Mouse (Mus musculus) small intestine, adult 2 months (tissue): ENCODE data around the gene Rbm39. TPM values are rescaled to one million over a fixed set of nuclear protein-coding genes. Genes with fewer than 3 reads are reported as not detected.

Experiments
- H3K27ac ChIP-seq: fragments of 200-500 bp; 2 replicates; pipeline ENCODE4 v1.5.1; 2012; ENCODE audit warnings: low read depth, low read length, control low read depth, inconsistent platforms; ENCODE audit not compliant: insufficient read depth
- H3K27me3 ChIP-seq: fragments of 200-500 bp; 2 replicates; pipeline ENCODE4 v1.6.1; 2012; ENCODE audit warnings: mild to moderate bottlenecking, moderate library complexity, low read length, inconsistent platforms; ENCODE audit not compliant: control insufficient read depth, insufficient read depth
- H3K36me3 ChIP-seq: fragments of 200-500 bp; 2 replicates; pipeline ENCODE4 v1.6.1; 2012; ENCODE audit warnings: mild to moderate bottlenecking, low read length, control low read depth, inconsistent platforms; ENCODE audit not compliant: control insufficient read depth, insufficient read depth
- H3K4me1 ChIP-seq: fragments of 200-500 bp; 2 replicates; pipeline ENCODE4 v1.6.1; 2012; ENCODE audit warnings: low read length, inconsistent platforms, mixed read lengths; ENCODE audit not compliant: control insufficient read depth, insufficient read depth, insufficient read length
- H3K4me3 ChIP-seq: fragments of 200-500 bp; 2 replicates; pipeline ENCODE4 v1.5.1; 2012; ENCODE audit warnings: low read depth, mild to moderate bottlenecking, control low read depth, inconsistent platforms, low read length, moderate library complexity
- CTCF ChIP-seq: fragments of 200-500 bp; IDR thresholded peaks from 2 replicates; pipeline ENCODE4 v1.5.1; 2012; ENCODE audit warnings: low read depth, mild to moderate bottlenecking, control low read depth, inconsistent platforms, low read length, moderate library complexity, mixed read lengths; ENCODE audit not compliant: insufficient replicate concordance, insufficient read length; ENCODE audit errors: extremely low read depth
- POLR2A ChIP-seq: fragments of 200-500 bp; IDR thresholded peaks from 2 replicates; pipeline ENCODE4 v1.6.1; 2012; ENCODE audit warnings: low read depth, mild to moderate bottlenecking, control low read depth, inconsistent platforms, low read length, moderate library complexity
- WGBS: fragments of 180-500 bp; shearing (Covaris S2); methylation state at CpG from one replicate; pipeline ENCODE4 v1.1.7; 2018; 5-methylcytosine and 5-hydroxymethylcytosine counted together
- polyA plus RNA-seq: library from polyadenylated mRNA; depleted of rRNA; stranded (reverse); fragments of >200 nt; gene quantifications from 2 replicates; pipeline ENCODE4 v1.2.3, GENCODE M21; 2012

Rbm39 gene
- polyA plus RNA-seq, 1 experiment = 49.5 TPM

DNA sequence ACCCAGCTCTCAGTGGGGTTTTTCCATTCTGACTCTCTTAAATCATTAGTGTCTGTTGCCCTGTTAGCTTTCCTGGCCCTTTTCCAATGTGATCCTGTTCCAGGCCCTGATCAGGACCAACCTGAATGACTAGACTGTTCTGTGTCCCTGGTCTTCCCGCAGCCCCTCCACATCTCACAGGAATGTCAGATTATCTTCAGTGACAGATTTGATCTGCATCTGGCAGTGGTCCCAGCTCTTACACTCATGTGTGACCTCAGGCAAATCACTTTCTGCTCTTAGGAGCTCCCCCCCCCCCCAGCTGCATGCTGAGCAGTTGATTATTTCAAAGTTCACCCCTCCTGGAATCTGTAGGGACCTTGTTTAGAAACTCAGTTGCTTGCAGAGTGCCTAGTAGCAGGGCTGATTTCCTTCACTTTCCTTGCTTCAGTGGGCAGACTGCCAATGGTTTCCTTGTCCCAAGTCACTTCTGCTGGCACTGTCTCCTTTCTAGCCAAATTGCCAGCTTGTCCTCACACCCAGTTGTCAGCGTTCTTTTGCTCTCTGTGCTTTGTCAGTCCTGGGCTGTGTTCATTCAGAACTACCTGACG is 22.9 kb upstream of the Rbm39 start:
- Histone ChIP-seq H3K36me3 (peaks cover 2% of the 10 kb centered on the region; the same call in 1 of the 2 replicates), H3K4me3 (no peak overlapping the region), H3K4me1 (peaks cover 5% of the 10 kb centered on the region; the same call in 1 of the 2 replicates), H3K27ac (peak overlapping the region; percentile 13), H3K27me3 (no peaks in the 10 kb centered on the region)
- WGBS = 16% methylated on average over 3 of the region's 3 CpGs
- TF ChIP-seq POLR2A = no peak

DNA sequence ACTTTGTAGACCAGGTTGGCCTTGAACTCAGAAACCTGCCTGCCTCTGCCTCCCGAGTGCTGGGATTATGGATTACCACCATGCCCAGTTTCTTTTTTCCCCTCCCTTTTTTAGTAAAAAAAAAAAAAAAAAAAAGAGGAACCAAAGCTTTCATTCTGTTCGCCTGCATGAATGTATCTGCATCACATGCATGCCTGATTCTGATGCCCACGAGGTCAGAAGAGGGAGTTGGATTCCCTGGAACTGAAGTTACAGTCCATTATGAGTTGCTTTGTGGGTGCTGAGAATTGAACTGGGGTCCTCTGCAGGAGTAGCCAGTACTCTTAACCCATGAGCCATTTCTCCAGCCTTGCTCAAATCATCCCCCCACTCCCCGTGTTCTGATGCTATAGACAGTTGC is 21.4 kb upstream of the Rbm39 start:
- H3K27ac ChIP-seq = no peak overlapping the region
- WGBS = 85% methylated on average over 4 of the region's 4 CpGs

GRCm38 (mm10) chr2:156199944-156200343 is 19.9 kb upstream of the Rbm39 start:
- Histone ChIP-seq H3K36me3 (no peaks in the 10 kb centered on the region), H3K4me3 (no peak overlapping the region), H3K4me1 (peaks cover 5% of the 10 kb centered on the region; the same call in 1 of the 2 replicates), H3K27me3 (no peaks in the 10 kb centered on the region), H3K27ac (no peak overlapping the region)
- 70% methylated on average over 3 of the region's 3 CpGs for WGBS
- TF ChIP-seq POLR2A (no peak), CTCF (no peak)

More for the DNA sequence above, 21.4 kb upstream of the Rbm39 start:
- Histone ChIP-seq H3K4me1 (peaks cover 5% of the 10 kb centered on the region; the same call in 1 of the 2 replicates), H3K4me3 (no peak overlapping the region), H3K27me3 (no peaks in the 10 kb centered on the region), H3K36me3 (peaks cover 2% of the 10 kb centered on the region; the same call in 1 of the 2 replicates)
- no peak for TF ChIP-seq POLR2A
- TF ChIP-seq CTCF = no peak

GRCm38 (mm10) chr2:156197129-156197911 is 17.3 kb upstream of the Rbm39 start:
- peak overlapping the region; percentile 76 for H3K4me3 ChIP-seq
- H3K36me3 ChIP-seq = no peaks in the 10 kb centered on the region
- no peaks in the 10 kb centered on the region; the same call in 1 of the 2 replicates for H3K4me1 ChIP-seq
- WGBS = 10% methylated on average over 17 of the region's 17 CpGs
- peak overlapping the region; percentile 19; the same call in 1 of the 2 replicates for H3K27ac ChIP-seq
- H3K27me3 ChIP-seq = no peaks in the 10 kb centered on the region
- TF ChIP-seq CTCF = no peak
- no peak for TF ChIP-seq POLR2A

GRCm38 (mm10) chr2:156196302-156197128 is 16.5 kb upstream of the Rbm39 start, which contains the start of gene Phf20:
Gene Phf20 (plus strand): TSS chr2:156196466.
- Histone ChIP-seq H3K4me1 (no peaks in the 10 kb centered on the region; the same call in 1 of the 2 replicates), H3K4me3 (peak within 1 kb of the TSS; percentile 76), H3K27ac (peak within 1 kb of the TSS; percentile 86), H3K36me3 (no peaks in the 10 kb centered on the region), H3K27me3 (no peaks in the 10 kb centered on the region)
- 1% methylated on average over 87 of the region's 88 CpGs for WGBS
- TF ChIP-seq CTCF = no peak
- no peak for TF ChIP-seq POLR2A

DNA sequence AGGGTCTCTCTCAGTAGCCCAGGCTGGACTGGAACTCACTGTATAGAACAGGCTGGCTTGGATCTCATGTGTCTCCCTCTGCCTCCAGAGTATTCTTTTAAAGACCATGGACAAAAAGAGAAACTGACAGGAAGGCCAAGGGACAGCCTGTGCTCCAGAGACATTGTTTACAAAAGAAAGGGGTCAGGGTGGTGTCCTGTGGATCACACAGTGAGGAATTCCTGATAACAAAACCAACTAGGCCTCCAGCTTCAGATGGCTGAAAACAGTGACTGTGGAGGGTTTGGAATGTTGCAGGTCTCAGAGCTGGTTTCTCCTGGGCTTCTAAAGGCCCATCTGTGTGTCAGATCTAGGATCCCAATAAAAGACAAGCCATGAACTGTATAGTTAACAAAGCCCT is 14.5 kb upstream of the Rbm39 start:
- no peak for TF ChIP-seq POLR2A
- Histone ChIP-seq H3K27ac (no peak overlapping the region), H3K4me1 (peaks cover 3% of the 10 kb centered on the region; the same call in 1 of the 2 replicates), H3K4me3 (no peak overlapping the region), H3K27me3 (no peaks in the 10 kb centered on the region), H3K36me3 (no peaks in the 10 kb centered on the region)
